Mouse (Mus musculus) embryonic facial prominence, embryonic 10.5 days (tissue): Measurements from ENCODE around the gene Gprasp2. TPM values are rescaled to one million over a fixed set of nuclear protein-coding genes. Genes with fewer than 3 reads are reported as not detected.
"Not testable (repeated sequence)": the region's sequence is repeated elsewhere in the genome, so short reads cannot be mapped to it uniquely, and the experiment has no call there.

Source experiments
- DNase-seq: peaks from one replicate; pipeline ENCODE4 v3.0.0-alpha.2; 2017; ENCODE audit warnings: low spot score
- H3K27ac ChIP-seq: fragments of 300-500 bp; sonication (generic); replicated peaks from 2 replicates; pipeline ENCODE4 v1.5.1; 2016; ENCODE audit warnings: mild to moderate bottlenecking
- H3K27me3 ChIP-seq: fragments of 300-500 bp; sonication (generic); replicated peaks from 2 replicates; pipeline ENCODE4 v1.6.1; 2016; ENCODE audit warnings: low read depth, mild to moderate bottlenecking; ENCODE audit not compliant: poor library complexity, severe bottlenecking
- H3K36me3 ChIP-seq: fragments of 300-500 bp; sonication (generic); replicated peaks from 2 replicates; pipeline ENCODE4 v1.6.1; 2016; ENCODE audit warnings: mild to moderate bottlenecking, moderate library complexity
- H3K4me1 ChIP-seq: fragments of 300-500 bp; sonication (generic); 2 replicates; pipeline ENCODE4 v1.6.1; 2016
- H3K4me3 ChIP-seq: fragments of 300-500 bp; sonication (generic); 2 replicates; pipeline ENCODE4 v1.5.1; 2016; ENCODE audit warnings: mild to moderate bottlenecking, moderate library complexity
- H3K9me3 ChIP-seq: fragments of 300-500 bp; sonication (generic); 2 replicates; pipeline ENCODE4 v1.6.1; 2016; ENCODE audit warnings: mild to moderate bottlenecking
- WGBS: fragments of 180-500 bp; shearing (Covaris S2); methylation state at CpG from one replicate; pipeline ENCODE4 v1.1.7; 2016; 5-methylcytosine and 5-hydroxymethylcytosine counted together
- polyA plus RNA-seq: library from polyadenylated mRNA; unstranded; fragments of >200 nt; fragmentation: Nextera tagmentation; extraction: Ambion mirVana; gene quantifications from 2 replicates; pipeline ENCODE4 v1.2.1, GENCODE M21; 2016

The Gprasp2 gene
- 28.7 and 31.8 TPM in 2 replicates for polyA plus RNA-seq

GRCm38 (mm10) chrX:135838521-135839360 lies at the start of gene Gprasp2:
Gene Gprasp2, plus strand, starts transcription at chrX:135839034.
- H3K9me3 ChIP-seq, H3K4me1 ChIP-seq, H3K36me3 ChIP-seq: not testable (repeated sequence)
- Histone ChIP-seq H3K27me3 (peaks cover 29% of the 10 kb centered on the region), H3K27ac (peak within 1 kb of the TSS; percentile 54; the same call in 1 of the 2 replicates), H3K4me3 (peak within 1 kb of the TSS; percentile 63)
- 28% methylated on average over 32 of the region's 32 CpGs for WGBS
- DNase-seq, result peak; percentile 72

GRCm38 (mm10) chrX:135791536-135791935 lies 47.3 kb upstream of the Gprasp2 start:
- no peak for DNase-seq

GRCm38 (mm10) chrX:135792326-135792725 lies 46.5 kb upstream of the Gprasp2 start:
- DNase-seq, result no peak
- Histone ChIP-seq H3K9me3 (no peaks in the 10 kb centered on the region), H3K27ac (no peak overlapping the region), H3K4me3 (no peak overlapping the region), H3K36me3 (no peaks in the 10 kb centered on the region), H3K4me1 (no peaks in the 10 kb centered on the region), H3K27me3 (peaks cover 5% of the 10 kb centered on the region; the same call in 1 of the 2 replicates)
- WGBS, result 81% methylated on average over 6 of the region's 6 CpGs

More at GRCm38 (mm10) chrX:135791536-135791935, 47.3 kb upstream of the Gprasp2 start:
- no peaks in the 10 kb centered on the region for H3K36me3 ChIP-seq
- no peaks in the 10 kb centered on the region for H3K4me1 ChIP-seq
- H3K27ac ChIP-seq, result no peak overlapping the region
- no peaks in the 10 kb centered on the region for H3K9me3 ChIP-seq
- H3K27me3 ChIP-seq, result peaks cover 5% of the 10 kb centered on the region; the same call in 1 of the 2 replicates
- no peak overlapping the region for H3K4me3 ChIP-seq

- peaks cover 21% of the 10 kb centered on the region for H3K36me3 ChIP-seq
- peak; percentile 78 for DNase-seq
- H3K9me3 ChIP-seq, H3K27me3 ChIP-seq, H3K4me1 ChIP-seq: not testable (repeated sequence)
- peak overlapping the region; percentile 69 for H3K4me3 ChIP-seq
- WGBS, result 19% methylated on average over 27 of the region's 27 CpGs
- H3K27ac ChIP-seq, result peak overlapping the region; percentile 82
Measured at GRCm38 (mm10) chrX:135795591-135796304, 43.1 kb upstream of the Gprasp2 start.

GRCm38 (mm10) chrX:135796305-135797211 lies 42.3 kb upstream of the Gprasp2 start:
- peak; percentile 29 for DNase-seq
- H3K4me1 ChIP-seq, H3K27me3 ChIP-seq, H3K9me3 ChIP-seq: not testable (repeated sequence)
- Histone ChIP-seq H3K27ac (peak overlapping the region; percentile 82), H3K36me3 (peaks cover 29% of the 10 kb centered on the region), H3K4me3 (peak overlapping the region; percentile 69)
- WGBS, result 17% methylated on average over 26 of the region's 26 CpGs

GRCm38 (mm10) chrX:135797212-135797644 lies 41.6 kb upstream of the Gprasp2 start, which contains the start of gene Bhlhb9:
Gene Bhlhb9, plus strand, starts transcription at chrX:135797594.
- Histone ChIP-seq H3K36me3 (peaks cover 35% of the 10 kb centered on the region), H3K4me3 (peak within 1 kb of the TSS; percentile 69), H3K27ac (peak within 1 kb of the TSS; percentile 82)
- 26% methylated on average over 5 of the region's 5 CpGs for WGBS
- not testable (repeated sequence) for H3K9me3 ChIP-seq, H3K27me3 ChIP-seq, H3K4me1 ChIP-seq
- DNase-seq, result peak; percentile 29

GRCm38 (mm10) chrX:135804149-135804548 lies 34.7 kb upstream of the Gprasp2 start:
- no peak overlapping the region for H3K27ac ChIP-seq
- no peaks in the 10 kb centered on the region for H3K4me1 ChIP-seq
- no peak overlapping the region for H3K4me3 ChIP-seq
- H3K27me3 ChIP-seq, result 0 out of 2 replicates have a peak, but pooled peaks cover 10% of the 10 kb centered on the region
- DNase-seq, result no peak
- no peaks in the 10 kb centered on the region for H3K9me3 ChIP-seq
- peaks cover 35% of the 10 kb centered on the region for H3K36me3 ChIP-seq
- WGBS, result 89% methylated on average over 3 of the region's 3 CpGs

- Histone ChIP-seq H3K9me3 (no peaks in the 10 kb centered on the region), H3K4me3 (no peak overlapping the region), H3K36me3 (peaks cover 19% of the 10 kb centered on the region), H3K27me3 (0 out of 2 replicates have a peak, but pooled peaks cover 14% of the 10 kb centered on the region), H3K27ac (no peak overlapping the region), H3K4me1 (no peaks in the 10 kb centered on the region)
- WGBS, result 13% methylated on average over 1 of the region's 1 CpGs
- peak; percentile 11 for DNase-seq
Measured at GRCm38 (mm10) chrX:135805780-135806179, 33.1 kb upstream of the Gprasp2 start.

- not testable (repeated sequence) for H3K4me1 ChIP-seq, H3K27ac ChIP-seq, H3K9me3 ChIP-seq, H3K4me3 ChIP-seq, H3K36me3 ChIP-seq, DNase-seq
- 36% methylated on average over 1 of the region's 1 CpGs for WGBS
- H3K27me3 ChIP-seq, result peaks cover 26% of the 10 kb centered on the region
Measured at GRCm38 (mm10) chrX:135835896-135836295, 2.9 kb upstream of the Gprasp2 start.

- H3K4me3 ChIP-seq, result no peak overlapping the region
- DNase-seq, result no peak
- peaks cover 23% of the 10 kb centered on the region for H3K27me3 ChIP-seq
- H3K9me3 ChIP-seq, result no peaks in the 10 kb centered on the region
- WGBS, result 77% methylated on average over 2 of the region's 2 CpGs
- H3K36me3 ChIP-seq, result peaks cover 6% of the 10 kb centered on the region; the same call in 1 of the 2 replicates
- H3K27ac ChIP-seq, result no peak overlapping the region
- peaks cover 4% of the 10 kb centered on the region; the same call in 1 of the 2 replicates for H3K4me1 ChIP-seq
Measured at GRCm38 (mm10) chrX:135837896-135838295, 938 bp upstream of the Gprasp2 start.

GRCm38 (mm10) chrX:135839397-135840391 lies 860 bp downstream of the Gprasp2 start:
- H3K4me1 ChIP-seq, H3K9me3 ChIP-seq, H3K36me3 ChIP-seq: not testable (repeated sequence)
- Histone ChIP-seq H3K4me3 (peak overlapping the region; percentile 63), H3K27ac (peak overlapping the region; percentile 54; the same call in 1 of the 2 replicates), H3K27me3 (peaks cover 29% of the 10 kb centered on the region)
- peak; percentile 39 for DNase-seq
- WGBS, result 18% methylated on average over 17 of the region's 17 CpGs
